26 mouse cellular contexts compared by ENCODE assay signal in the genomic region with DNA sequence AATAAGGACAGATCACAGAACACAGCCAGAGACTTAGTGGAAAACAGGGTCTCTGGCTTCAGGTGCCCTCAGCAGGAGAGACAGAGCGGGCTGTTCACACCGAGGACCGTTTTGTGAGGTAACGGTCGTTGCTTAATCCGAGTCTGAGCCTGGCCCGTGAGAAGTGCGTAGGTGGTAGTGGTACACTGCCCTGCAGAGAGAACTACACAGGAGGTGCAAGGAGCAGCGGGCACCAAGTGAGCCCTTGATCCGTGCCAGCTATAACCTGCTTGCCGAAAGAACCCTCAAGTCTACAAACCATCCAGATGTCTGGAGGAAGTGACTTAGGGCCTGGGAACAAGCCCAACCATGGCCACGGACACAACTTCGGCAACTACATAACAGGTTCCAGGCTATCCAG.
"Had no signal": no experiment of that assay in that cellular context is flagged by ENCODE, and none has a peak within 500 bp of the region (broad histone marks: within the 10 kb centered on the region; RNA-seq: fewer than 3 reads in every experiment).

No protein-coding gene starts in this region.

- H3K27ac ChIP-seq: limb, embryonic 10.5 days; limb, embryonic 12.5 days; limb, embryonic 13.5 days; limb, embryonic 15.5 days; liver, embryonic 12.5 days; liver, embryonic 13.5 days; liver, embryonic 14.5 days; liver, embryonic 15.5 days; lung, embryonic 15.5 days; macrophage; midbrain, embryonic 10.5 days; midbrain, embryonic 12.5 days; midbrain, embryonic 13.5 days; midbrain, embryonic 15.5 days had no signal

- H3K4me3 ChIP-seq: limb, embryonic 10.5 days; limb, embryonic 12.5 days; limb, embryonic 13.5 days; limb, embryonic 15.5 days; liver, embryonic 12.5 days; liver, embryonic 13.5 days; liver, embryonic 15.5 days; lung, embryonic 15.5 days; megakaryocyte, embryonic 14.5 days; midbrain, embryonic 10.5 days; midbrain, embryonic 12.5 days; midbrain, embryonic 13.5 days; midbrain, embryonic 15.5 days; myocyte had no signal

- H3K4me1 ChIP-seq: limb, embryonic 10.5 days; limb, embryonic 12.5 days; limb, embryonic 13.5 days; limb, embryonic 15.5 days; liver, embryonic 12.5 days; liver, embryonic 13.5 days; midbrain, embryonic 10.5 days; midbrain, embryonic 12.5 days; midbrain, embryonic 13.5 days; midbrain, embryonic 15.5 days had no signal

- ATAC-seq: liver, embryonic 12.5 days; liver, postnatal 0 days; lung, postnatal 0 days; midbrain, embryonic 13.5 days; midbrain, embryonic 15.5 days; midbrain, embryonic 16.5 days had no signal

- H3K9me3 ChIP-seq: limb, embryonic 10.5 days; limb, embryonic 15.5 days; liver, embryonic 12.5 days; liver, embryonic 13.5 days; liver, embryonic 15.5 days; lung, embryonic 15.5 days; midbrain, embryonic 12.5 days; midbrain, embryonic 13.5 days; midbrain, embryonic 15.5 days had no signal

- H3K9ac ChIP-seq: limb, embryonic 12.5 days; limb, embryonic 13.5 days; limb, embryonic 15.5 days; liver, embryonic 12.5 days; liver, embryonic 13.5 days; liver, embryonic 14.5 days; liver, embryonic 15.5 days; liver, postnatal 0 days; lung, embryonic 14.5 days; lung, embryonic 15.5 days; midbrain, embryonic 12.5 days; midbrain, embryonic 13.5 days; midbrain, embryonic 15.5 days had no signal

- H3K27me3 ChIP-seq: limb, embryonic 12.5 days; limb, embryonic 13.5 days; limb, embryonic 15.5 days; liver, embryonic 12.5 days; liver, embryonic 13.5 days; liver, embryonic 15.5 days; lung, embryonic 15.5 days; midbrain, embryonic 12.5 days; midbrain, embryonic 13.5 days; midbrain, embryonic 15.5 days had no signal

- DNase-seq: left cerebral cortex, postnatal 4 days; liver, embryonic 13.5 days; lung, adult 18-20 months; lung, adult 2 months; midbrain, embryonic 14.5 days had no signal

- H3K4me2 ChIP-seq: limb, embryonic 12.5 days; limb, embryonic 13.5 days; limb, embryonic 15.5 days; liver, embryonic 11.5 days; liver, embryonic 12.5 days; liver, embryonic 13.5 days; liver, embryonic 15.5 days; lung, embryonic 14.5 days; lung, embryonic 15.5 days; midbrain, embryonic 11.5 days; midbrain, embryonic 12.5 days; midbrain, embryonic 13.5 days; midbrain, embryonic 15.5 days had no signal

- H3K36me3 ChIP-seq: liver, embryonic 12.5 days; liver, embryonic 13.5 days; liver, embryonic 15.5 days; lung, embryonic 15.5 days; midbrain, embryonic 13.5 days; midbrain, embryonic 15.5 days had no signal
